13 mouse cellular contexts compared by ENCODE assay signal in genomic region chr16:29946966-29947365, GRCm38 (mm10).
A peak's percentile ranks its signal among the peaks of the same experiment; 100 is the strongest.
DNase-seq lines count a peak whose midpoint lies in the region; ATAC-seq and TF ChIP-seq lines count a peak whose summit lies in the region.
"Had no signal": no experiment of that assay in that cellular context is flagged by ENCODE, and none has a peak within 500 bp of the region (broad histone marks: within the 10 kb centered on the region; RNA-seq: fewer than 3 reads in every experiment).

No protein-coding gene starts in this region.

- no peak overlapping the region for H3ac ChIP-seq in C2C12 (ENCODE audit: control insufficient read depth, insufficient read length, low read depth)

- intact Hi-C loops in left cerebral cortex, postnatal 4 days (cut with DNase I), result no loop called here

- H3K4me3 ChIP-seq in C2C12 (ENCODE audit: insufficient read depth, poor library complexity, severe bottlenecking), result no peak overlapping the region
- no peak overlapping the region for H3K4me3 ChIP-seq in heart, embryonic 15.5 days

- no peaks in the 10 kb centered on the region for H3K36me3 ChIP-seq in C2C12 (ENCODE audit: control insufficient read depth, insufficient read depth)
- H3K36me3 ChIP-seq in heart, embryonic 15.5 days, result no peaks in the 10 kb centered on the region
- H3K36me3 ChIP-seq: forebrain, embryonic 15.5 days; G1E; hindbrain, embryonic 10.5 days; limb, embryonic 12.5 days had no signal

- peak; percentile 28 for DNase-seq in adipocyte (ENCODE audit: low spot score)
- DNase-seq in lung, postnatal 10 days, result peak; percentile 71
- DNase-seq in spleen, postnatal 4 days (ENCODE audit: low spot score in 2 of 2), result no peak
- DNase-seq in layer of hippocampus, adult 8-10 months (ENCODE audit: low spot score in 2 of 2), result no peak
- no peak for DNase-seq in left cerebral cortex, postnatal 4 days
- DNase-seq: embryo, embryonic 11 days had no signal

- no peaks in the 10 kb centered on the region for H3K9me3 ChIP-seq in heart, embryonic 15.5 days (replicated peaks)
- H3K9me3 ChIP-seq: forebrain, embryonic 15.5 days; G1E; hindbrain, embryonic 10.5 days; limb, embryonic 12.5 days had no signal

- no peak overlapping the region for H3K9ac ChIP-seq in heart, embryonic 15.5 days
- H3K9ac ChIP-seq: forebrain, embryonic 15.5 days had no signal

- TF ChIP-seq CTCF in C2C12 (IDR thresholded peaks at IDR 0.05; ENCODE audit: control insufficient read depth, insufficient read depth, insufficient read length), result no peak

- H3K79me2 ChIP-seq in C2C12 (ENCODE audit: control insufficient read depth, insufficient read depth), result no peaks in the 10 kb centered on the region

- peak overlapping the region; percentile 97 for H3K27ac ChIP-seq in heart, embryonic 15.5 days

- 80% methylated on average over 5 of the region's 5 CpGs for WGBS in heart, embryonic 15.5 days

- peaks cover 38% of the 10 kb centered on the region for H3K4me1 ChIP-seq in heart, embryonic 15.5 days (replicated peaks)

- H3K4me2 ChIP-seq in heart, embryonic 15.5 days, result no peak overlapping the region

- H3K79me3 ChIP-seq in C2C12 (ENCODE audit: low read depth), result no peaks in the 10 kb centered on the region

- ATAC-seq in heart, embryonic 15.5 days (replicated peaks; ENCODE audit: insufficient number of reproducible peaks, insufficient read depth, low FRiP score, low read depth), result no peak
- ATAC-seq: activated CD4-positive, CD25-positive, alpha-beta regulatory T cell, adult 4 months had no signal

- no peaks in the 10 kb centered on the region for H3K27me3 ChIP-seq in C2C12 (ENCODE audit: control insufficient read depth, insufficient read depth, insufficient read length)
- H3K27me3 ChIP-seq in heart, embryonic 15.5 days, result no peaks in the 10 kb centered on the region
- H3K27me3 ChIP-seq: forebrain, embryonic 15.5 days had no signal

TF ChIP-seq in C2C12, 6 proteins besides CTCF, POLR2A, EP300 and RAD21:
- TF ChIP-seq MYOD1 (IDR thresholded peaks at IDR 0.05; ENCODE audit: control insufficient read depth, insufficient read length, low read depth), result peak; percentile 49
- TF ChIP-seq MAX (IDR thresholded peaks at IDR 0.05), result no peak
TF ChIP-seq in C2C12: peak in this region for 1.

Comparison
In these comparisons a context has a peak if more than half of its experiments do, and no peak if none do; other contexts are left out.
1. DNase-seq: peak in adipocyte (single experiment) and lung, postnatal 10 days (single experiment); none in spleen, postnatal 4 days (0 of 2), layer of hippocampus, adult 8-10 months (0 of 2) and left cerebral cortex, postnatal 4 days (single experiment).